Mouse (Mus musculus) testis, adult 2 months (tissue): ENCODE data around the gene Plac9b.
"Not testable (repeated sequence)": the region's sequence is repeated elsewhere in the genome, so short reads cannot be mapped to it uniquely, and the experiment has no call there.

ENCODE experiments used
- CTCF ChIP-seq: fragments of 200-500 bp; IDR thresholded peaks from 2 replicates; pipeline ENCODE4 v1.5.1; 2012; ENCODE audit warnings: low read depth, mild to moderate bottlenecking, inconsistent platforms, low read length, moderate library complexity; ENCODE audit not compliant: control insufficient read depth, insufficient read depth, insufficient replicate concordance
- POLR2A ChIP-seq: fragments of 200-500 bp; IDR thresholded peaks from 2 replicates; pipeline ENCODE4 v1.6.1; 2012; ENCODE audit warnings: low read depth, mild to moderate bottlenecking, inconsistent platforms, low read length, moderate library complexity; ENCODE audit not compliant: control insufficient read depth

- not testable (repeated sequence) for TF ChIP-seq CTCF, POLR2A
Measured at GRCm38 (mm10) chr14:26161156-26161555, 21.1 kb downstream of the Plac9b start.
